Mouse (Mus musculus): Measurements from ENCODE around the gene Igf2bp3. TPM values are rescaled to one million over a fixed set of nuclear protein-coding genes. Genes with fewer than 3 reads are reported as not detected.

Gene Igf2bp3
- polyA plus RNA-seq, 1 experiment from 2014 or later = 39.2 TPM

DNA sequence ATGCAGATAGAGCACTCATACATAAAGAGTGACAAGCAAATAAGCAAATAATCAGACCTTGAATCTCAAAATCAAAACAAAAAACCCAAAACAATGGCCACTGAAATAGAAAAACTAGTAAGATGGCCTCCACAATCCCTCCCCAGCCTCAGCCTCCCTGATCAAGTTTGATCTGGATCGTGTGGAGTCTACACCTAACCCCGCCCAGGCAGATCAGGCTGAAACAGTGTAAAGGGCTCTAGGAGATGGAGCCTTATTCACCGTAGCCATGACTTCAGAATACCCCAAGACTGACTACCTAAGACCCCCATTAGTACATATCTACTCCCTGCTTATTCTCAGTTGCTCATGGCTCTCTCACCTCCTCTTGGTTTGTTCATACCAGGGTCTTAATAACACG, 41.1 kb downstream of the Igf2bp3 start:
- no peaks in the 10 kb centered on the region for H3K27me3 ChIP-seq (ENCODE audit: control insufficient read depth, insufficient read depth, low read length)
- H3K9ac ChIP-seq (replicated peaks; ENCODE audit: low read length) = no peak overlapping the region
- no peak overlapping the region for H3K4me3 ChIP-seq (replicated peaks; ENCODE audit: low read depth, low read length)
- WGBS = 79% methylated on average over 4 of the region's 4 CpGs
- H3K4me2 ChIP-seq (ENCODE audit: low read length) = no peak overlapping the region
- H3K27ac ChIP-seq (replicated peaks; ENCODE audit: low read depth, low read length) = no peak overlapping the region
- DNase-seq (peak; percentile 25), ATAC-seq (ENCODE audit: low FRiP score, low TSS enrichment) (no peak)
- no peaks in the 10 kb centered on the region for H3K36me3 ChIP-seq (ENCODE audit: control insufficient read depth, insufficient read depth, low read length)
- H3K9me3 ChIP-seq (ENCODE audit: control insufficient read depth, low read length) = no peaks in the 10 kb centered on the region
- no peaks in the 10 kb centered on the region for H3K4me1 ChIP-seq (ENCODE audit: control insufficient read depth, insufficient read depth, low read length)

DNA sequence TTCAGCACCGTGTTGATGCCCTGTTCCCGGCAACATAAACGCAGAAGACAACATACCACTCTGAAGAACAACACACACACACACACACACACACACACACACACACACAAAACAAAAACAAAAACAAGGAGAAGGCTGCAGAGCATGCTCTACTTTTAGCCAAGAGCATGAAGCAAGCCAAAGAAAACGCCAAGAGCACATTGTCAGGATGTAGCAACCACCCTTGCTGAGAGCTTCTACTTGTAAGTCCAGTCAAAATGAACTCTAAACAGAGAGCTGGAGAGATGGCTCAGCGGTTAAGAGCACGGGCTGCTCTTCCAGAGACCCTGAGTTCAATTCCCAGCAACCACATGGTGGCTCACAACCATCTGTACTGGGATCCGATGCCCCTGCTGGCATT, 41.5 kb downstream of the Igf2bp3 start:
- H3K27me3 ChIP-seq (ENCODE audit: control insufficient read depth, insufficient read depth, low read length) = no peaks in the 10 kb centered on the region
- WGBS = 87% methylated on average over 7 of the region's 7 CpGs
- H3K4me2 ChIP-seq (ENCODE audit: low read length) = no peak overlapping the region
- H3K4me3 ChIP-seq (replicated peaks; ENCODE audit: low read depth, low read length) = no peak overlapping the region
- no peak overlapping the region for H3K27ac ChIP-seq (replicated peaks; ENCODE audit: low read depth, low read length)
- ATAC-seq (ENCODE audit: low FRiP score, low TSS enrichment) (no peak), DNase-seq (no peak)
- no peaks in the 10 kb centered on the region for H3K4me1 ChIP-seq (ENCODE audit: control insufficient read depth, insufficient read depth, low read length)
- no peak overlapping the region for H3K9ac ChIP-seq (replicated peaks; ENCODE audit: low read length)
- no peaks in the 10 kb centered on the region for H3K36me3 ChIP-seq (ENCODE audit: control insufficient read depth, insufficient read depth, low read length)
- no peaks in the 10 kb centered on the region for H3K9me3 ChIP-seq (ENCODE audit: control insufficient read depth, low read length)

DNA sequence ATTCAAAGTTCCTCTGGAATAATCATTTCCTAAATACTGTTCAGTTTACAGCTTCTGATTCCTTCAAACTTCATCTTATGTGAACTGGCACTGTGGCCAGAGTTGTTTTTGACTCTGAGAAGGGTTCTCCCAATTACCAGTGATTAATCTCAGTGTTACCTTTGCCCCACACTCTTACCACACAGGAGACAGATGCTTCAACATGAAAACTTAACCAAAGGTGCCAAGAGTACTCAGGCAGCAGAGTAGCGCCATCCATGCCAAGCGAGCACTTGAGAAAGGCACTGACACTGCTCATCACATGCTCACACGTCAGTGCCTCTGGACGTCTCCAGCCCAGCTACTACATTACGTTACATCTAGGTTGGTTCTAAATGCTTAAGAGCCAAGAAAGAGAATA, 43.5 kb downstream of the Igf2bp3 start:
- 89% methylated on average over 5 of the region's 5 CpGs for WGBS
- no peaks in the 10 kb centered on the region for H3K36me3 ChIP-seq (ENCODE audit: control insufficient read depth, insufficient read depth, low read length)
- DNase-seq = no peak
- no peak overlapping the region for H3K27ac ChIP-seq (replicated peaks; ENCODE audit: low read depth, low read length)
- H3K27me3 ChIP-seq (ENCODE audit: control insufficient read depth, insufficient read depth, low read length) = no peaks in the 10 kb centered on the region
- H3K4me2 ChIP-seq (ENCODE audit: low read length) = no peak overlapping the region
- no peaks in the 10 kb centered on the region for H3K4me1 ChIP-seq (ENCODE audit: control insufficient read depth, insufficient read depth, low read length)
- ATAC-seq (ENCODE audit: low FRiP score, low TSS enrichment) = no peak
- H3K9ac ChIP-seq (replicated peaks; ENCODE audit: low read length) = no peak overlapping the region
- no peak overlapping the region for H3K4me3 ChIP-seq (replicated peaks; ENCODE audit: low read depth, low read length)
- no peaks in the 10 kb centered on the region for H3K9me3 ChIP-seq (ENCODE audit: control insufficient read depth, low read length)

DNA sequence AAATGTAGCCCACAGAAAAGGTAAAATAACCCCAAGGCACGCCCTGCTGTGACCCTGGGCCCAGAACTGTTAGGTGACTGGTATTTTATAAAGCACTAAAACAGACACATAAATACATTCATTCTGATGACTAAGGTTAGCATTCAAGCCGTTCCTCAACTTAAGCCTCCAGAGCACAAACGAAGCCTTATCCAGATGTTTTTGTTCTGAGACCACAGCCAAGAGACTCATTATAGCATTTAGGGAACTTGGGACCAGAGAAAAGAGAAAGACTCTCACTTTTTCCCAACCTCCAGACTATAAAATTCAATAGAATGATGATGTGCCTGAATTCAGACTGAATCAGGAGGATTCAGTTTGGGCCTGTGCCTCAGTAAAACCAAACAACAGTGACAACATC, 46.1 kb downstream of the Igf2bp3 start:
- Histone ChIP-seq H3K27me3 (ENCODE audit: control insufficient read depth, insufficient read depth, low read length) (no peaks in the 10 kb centered on the region), H3K4me2 (ENCODE audit: low read length) (no peak overlapping the region), H3K9me3 (ENCODE audit: control insufficient read depth, low read length) (no peaks in the 10 kb centered on the region), H3K4me1 (ENCODE audit: control insufficient read depth, insufficient read depth, low read length) (no peaks in the 10 kb centered on the region), H3K9ac (replicated peaks; ENCODE audit: low read length) (no peak overlapping the region), H3K27ac (replicated peaks; ENCODE audit: low read depth, low read length) (no peak overlapping the region), H3K36me3 (ENCODE audit: control insufficient read depth, insufficient read depth, low read length) (no peaks in the 10 kb centered on the region), H3K4me3 (replicated peaks; ENCODE audit: low read depth, low read length) (no peak overlapping the region)
- ATAC-seq (ENCODE audit: low FRiP score, low TSS enrichment) (no peak), DNase-seq (no peak)
- WGBS = 78% methylated on average over 3 of the region's 3 CpGs

DNA sequence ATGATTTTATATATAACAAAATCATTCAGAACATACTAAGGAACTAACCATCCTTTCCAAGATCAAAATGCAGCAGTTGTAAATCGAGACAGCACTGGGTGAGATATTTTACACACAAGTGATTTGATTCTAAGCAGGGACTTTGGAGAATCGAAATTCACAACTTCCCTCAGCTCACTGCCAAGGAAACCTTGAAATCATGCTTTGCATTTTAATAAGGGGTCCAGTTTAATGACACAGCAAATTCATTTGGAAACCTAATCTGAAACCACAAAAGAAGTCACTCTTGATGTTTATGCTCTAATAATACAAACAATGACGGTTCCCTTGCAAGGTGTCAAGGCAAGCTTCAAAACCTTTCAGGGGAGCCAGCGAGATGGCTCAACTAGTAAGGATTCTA, 47.4 kb downstream of the Igf2bp3 start:
- DNase-seq (peak; percentile 27), ATAC-seq (ENCODE audit: low FRiP score, low TSS enrichment) (no peak)
- WGBS = 30% methylated on average over 4 of the region's 4 CpGs

DNA sequence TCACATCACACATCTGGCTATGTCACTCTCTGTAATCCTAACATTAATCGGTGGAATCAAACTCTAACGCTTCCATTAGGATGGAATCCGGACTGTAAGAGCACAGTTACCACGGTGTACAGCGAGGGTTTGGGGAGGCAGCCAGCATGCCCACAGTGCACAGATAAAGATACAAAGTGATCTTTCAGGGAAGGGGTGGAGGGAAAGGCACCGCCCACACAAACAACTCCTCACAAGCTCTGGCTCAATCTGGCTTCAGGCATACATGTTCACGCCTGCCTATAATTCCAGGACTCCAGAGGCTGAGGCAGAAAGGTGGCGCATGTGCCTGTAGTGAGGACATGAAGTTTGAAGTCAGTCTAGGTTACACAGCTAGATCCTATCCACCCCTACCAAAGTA, 48.4 kb downstream of the Igf2bp3 start:
- ATAC-seq (ENCODE audit: low FRiP score, low TSS enrichment) = no peak
- no peak for DNase-seq
- Histone ChIP-seq H3K4me1 (ENCODE audit: control insufficient read depth, insufficient read depth, low read length) (no peaks in the 10 kb centered on the region), H3K9me3 (ENCODE audit: control insufficient read depth, low read length) (no peaks in the 10 kb centered on the region), H3K36me3 (ENCODE audit: control insufficient read depth, insufficient read depth, low read length) (no peaks in the 10 kb centered on the region), H3K4me3 (replicated peaks; ENCODE audit: low read depth, low read length) (no peak overlapping the region), H3K27ac (replicated peaks; ENCODE audit: low read depth, low read length) (no peak overlapping the region), H3K9ac (replicated peaks; ENCODE audit: low read length) (no peak overlapping the region), H3K27me3 (ENCODE audit: control insufficient read depth, insufficient read depth, low read length) (no peaks in the 10 kb centered on the region), H3K4me2 (ENCODE audit: low read length) (no peak overlapping the region)
- 80% methylated on average over 8 of the region's 8 CpGs for WGBS

More for the DNA sequence above, 47.4 kb downstream of the Igf2bp3 start:
- Histone ChIP-seq H3K9ac (replicated peaks; ENCODE audit: low read length) (no peak overlapping the region), H3K27ac (replicated peaks; ENCODE audit: low read depth, low read length) (no peak overlapping the region), H3K36me3 (ENCODE audit: control insufficient read depth, insufficient read depth, low read length) (no peaks in the 10 kb centered on the region), H3K27me3 (ENCODE audit: control insufficient read depth, insufficient read depth, low read length) (no peaks in the 10 kb centered on the region), H3K9me3 (ENCODE audit: control insufficient read depth, low read length) (no peaks in the 10 kb centered on the region), H3K4me3 (replicated peaks; ENCODE audit: low read depth, low read length) (no peak overlapping the region), H3K4me1 (ENCODE audit: control insufficient read depth, insufficient read depth, low read length) (no peaks in the 10 kb centered on the region), H3K4me2 (ENCODE audit: low read length) (no peak overlapping the region)

DNA sequence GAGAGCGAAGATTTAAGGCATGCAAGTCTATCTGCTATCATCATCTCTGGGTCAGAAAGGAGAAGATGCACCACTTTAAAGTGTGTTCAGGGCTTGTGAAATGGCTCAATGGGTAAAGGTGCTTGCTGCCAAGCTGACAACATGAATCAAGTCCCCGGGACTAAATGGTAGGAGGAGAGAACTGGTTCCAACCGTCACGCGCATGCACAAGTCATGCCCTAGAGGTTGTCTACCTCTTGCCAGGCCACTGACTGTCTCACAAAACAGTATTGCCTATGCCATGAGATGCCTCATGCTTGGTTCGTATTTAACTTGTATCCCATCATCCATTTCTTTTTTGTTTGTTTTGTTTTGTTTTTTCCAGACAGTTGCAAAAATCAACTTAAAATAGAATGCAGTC, 48.9 kb downstream of the Igf2bp3 start:
- WGBS = 82% methylated on average over 6 of the region's 6 CpGs
- DNase-seq = no peak

DNA sequence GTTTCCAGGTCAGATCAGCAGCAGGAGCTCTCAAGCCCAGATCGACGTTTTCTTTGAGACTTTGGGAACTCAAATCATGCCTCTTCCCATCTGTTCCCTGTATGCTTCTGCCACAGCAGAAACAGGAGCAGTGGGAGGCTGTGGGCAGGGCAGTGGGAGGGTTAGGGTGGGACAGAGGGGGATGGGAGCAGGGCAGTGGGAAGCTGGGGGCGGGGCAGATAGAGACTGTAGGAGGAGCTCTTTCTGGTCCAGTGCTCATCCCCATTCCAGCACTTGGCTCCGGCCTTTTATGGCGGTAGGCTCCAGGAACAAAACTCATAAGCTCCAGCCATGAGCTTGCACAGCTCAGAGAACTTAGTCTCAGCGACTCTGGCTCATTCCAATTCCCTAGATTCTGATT, 49.7 kb downstream of the Igf2bp3 start:
- no peak overlapping the region for H3K4me3 ChIP-seq (replicated peaks; ENCODE audit: low read depth, low read length)
- DNase-seq (peak; percentile 15), ATAC-seq (ENCODE audit: low FRiP score, low TSS enrichment) (no peak)
- no peaks in the 10 kb centered on the region for H3K27me3 ChIP-seq (ENCODE audit: control insufficient read depth, insufficient read depth, low read length)
- H3K9me3 ChIP-seq (ENCODE audit: control insufficient read depth, low read length) = no peaks in the 10 kb centered on the region
- no peaks in the 10 kb centered on the region for H3K4me1 ChIP-seq (ENCODE audit: control insufficient read depth, insufficient read depth, low read length)
- no peak overlapping the region for H3K27ac ChIP-seq (replicated peaks; ENCODE audit: low read depth, low read length)
- no peaks in the 10 kb centered on the region for H3K36me3 ChIP-seq (ENCODE audit: control insufficient read depth, insufficient read depth, low read length)
- no peak overlapping the region for H3K4me2 ChIP-seq (ENCODE audit: low read length)
- 12% methylated on average over 6 of the region's 6 CpGs for WGBS
- H3K9ac ChIP-seq (replicated peaks; ENCODE audit: low read length) = no peak overlapping the region

More for the DNA sequence above, 48.9 kb downstream of the Igf2bp3 start:
- H3K4me3 ChIP-seq (replicated peaks; ENCODE audit: low read depth, low read length) = no peak overlapping the region
- no peaks in the 10 kb centered on the region for H3K9me3 ChIP-seq (ENCODE audit: control insufficient read depth, low read length)
- H3K9ac ChIP-seq (replicated peaks; ENCODE audit: low read length) = no peak overlapping the region
- H3K27me3 ChIP-seq (ENCODE audit: control insufficient read depth, insufficient read depth, low read length) = no peaks in the 10 kb centered on the region
- no peak overlapping the region for H3K4me2 ChIP-seq (ENCODE audit: low read length)
- H3K27ac ChIP-seq (replicated peaks; ENCODE audit: low read depth, low read length) = no peak overlapping the region
- H3K4me1 ChIP-seq (ENCODE audit: control insufficient read depth, insufficient read depth, low read length) = no peaks in the 10 kb centered on the region
- no peak for ATAC-seq (ENCODE audit: low FRiP score, low TSS enrichment)
- no peaks in the 10 kb centered on the region for H3K36me3 ChIP-seq (ENCODE audit: control insufficient read depth, insufficient read depth, low read length)

DNA sequence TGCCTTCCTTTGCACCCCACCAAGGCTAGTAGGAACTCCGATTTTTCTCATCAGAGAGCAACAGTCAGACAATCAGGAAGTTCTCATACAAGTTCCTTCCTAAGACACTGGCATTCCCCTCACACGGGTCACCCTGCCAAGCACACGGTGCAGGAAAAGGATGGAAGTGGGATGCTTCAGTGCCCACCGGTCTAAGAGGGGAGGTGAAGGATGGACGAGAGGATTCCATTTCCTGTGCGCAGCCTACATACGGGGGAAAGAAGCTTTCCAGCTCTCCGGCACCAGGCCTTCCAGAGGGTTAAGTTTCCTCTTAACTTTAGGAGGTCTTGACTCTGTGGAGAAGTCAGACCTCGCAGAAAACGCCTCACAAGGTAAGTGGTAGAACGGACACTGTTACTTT, 50.1 kb downstream of the Igf2bp3 start:
- H3K27ac ChIP-seq (replicated peaks; ENCODE audit: low read depth, low read length) = no peak overlapping the region
- no peaks in the 10 kb centered on the region for H3K27me3 ChIP-seq (ENCODE audit: control insufficient read depth, insufficient read depth, low read length)

More for the DNA sequence above, 50.1 kb downstream of the Igf2bp3 start:
- WGBS = 63% methylated on average over 11 of the region's 11 CpGs
- H3K9me3 ChIP-seq (ENCODE audit: control insufficient read depth, low read length) = no peaks in the 10 kb centered on the region
- H3K4me3 ChIP-seq (replicated peaks; ENCODE audit: low read depth, low read length) = no peak overlapping the region
- H3K9ac ChIP-seq (replicated peaks; ENCODE audit: low read length) = no peak overlapping the region
- DNase-seq (no peak), ATAC-seq (ENCODE audit: low FRiP score, low TSS enrichment) (no peak)
- H3K36me3 ChIP-seq (ENCODE audit: control insufficient read depth, insufficient read depth, low read length) = no peaks in the 10 kb centered on the region
- H3K4me2 ChIP-seq (ENCODE audit: low read length) = no peak overlapping the region
- no peaks in the 10 kb centered on the region for H3K4me1 ChIP-seq (ENCODE audit: control insufficient read depth, insufficient read depth, low read length)
